1 mouse cellular context compared by ENCODE assay signal in the genomic region with DNA sequence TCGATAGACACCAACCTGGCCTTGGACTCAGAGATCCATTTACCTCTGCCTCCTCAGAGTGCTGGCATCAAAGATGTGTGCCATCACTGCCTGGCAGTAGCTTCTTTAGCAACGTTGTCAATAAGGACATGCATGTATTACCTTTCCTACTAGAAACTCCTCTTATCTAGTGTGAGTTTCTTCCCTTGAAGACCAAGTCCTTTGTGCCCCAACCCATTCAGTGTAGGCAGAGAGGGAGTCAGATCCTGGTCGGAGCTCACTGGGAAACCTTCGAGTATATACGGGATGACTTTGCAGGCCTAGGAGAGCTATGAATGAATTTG.
TF ChIP-seq lines count a peak whose summit lies in the region.

No protein-coding gene starts in this region.

TF ChIP-seq in CH12.LX, 34 proteins besides CTCF, POLR2A, EP300 and RAD21:
- TF ChIP-seq HCFC1 (IDR thresholded peaks at IDR 0.05; ENCODE audit: low read depth, low read length) (no peak), E2F4 (IDR thresholded peaks at IDR 0.05; ENCODE audit: insufficient replicate concordance, low read depth, low read length) (no peak), ETS1 (conservative IDR thresholded peaks at IDR 0.05; ENCODE audit: low read depth, low read length) (no peak), MAFK (IDR thresholded peaks at IDR 0.05; ENCODE audit: insufficient replicate concordance, low read length) (no peak), ZNF384 (IDR thresholded peaks at IDR 0.05; ENCODE audit: low read depth, low read length) (no peak)
